Mouse (Mus musculus) CH12.LX (cell line): ENCODE data around the gene Ptprm. TPM values are rescaled to one million over a fixed set of nuclear protein-coding genes. Genes with fewer than 3 reads are reported as not detected.

Experiments used
- DNase-seq: peaks from one replicate; pipeline ENCODE4 v3.0.0-alpha.2; 2013; ENCODE audit errors: extremely low read depth
- H3K27ac ChIP-seq: 2 replicates; pipeline ENCODE4 v1.5.1; 2012; ENCODE audit warnings: low read depth, mild to moderate bottlenecking, control low read depth, moderate library complexity; ENCODE audit not compliant: insufficient read depth
- H3K27me3 ChIP-seq: replicated peaks from 2 replicates; pipeline ENCODE3; 2012; ENCODE audit warnings: inconsistent platforms
- H3K36me3 ChIP-seq, 2 experiments: replicated peaks in 1 of 2; 2 replicates each; pipeline versions ENCODE3 to v1.6.1; 2012; ENCODE audit warnings: inconsistent platforms in 1 of 2, low read length in 1 of 2, mild to moderate bottlenecking in 1 of 2, mixed read lengths in 1 of 2, moderate library complexity in 1 of 2; ENCODE audit not compliant: control insufficient read depth in 1 of 2, insufficient read depth in 1 of 2
- H3K4me1 ChIP-seq, 2 experiments: 2 replicates each; pipeline ENCODE4 v1.6.1; 2012; ENCODE audit warnings: inconsistent platforms in 1 of 2, moderate library complexity in 1 of 2; ENCODE audit not compliant: insufficient read depth in 2 of 2, control insufficient read depth in 1 of 2
- H3K4me2 ChIP-seq: 2 replicates; pipeline ENCODE4 v1.6.1; 2012; ENCODE audit warnings: low read depth, mild to moderate bottlenecking, control low read depth; ENCODE audit not compliant: poor library complexity, insufficient read depth, severe bottlenecking
- H3K4me3 ChIP-seq, 3 experiments: fragments of 150-350 bp in 1 of 3; sonication (generic) in 1 of 3; replicated peaks in 1 of 3; 2 replicates each; pipeline versions ENCODE3 to v1.5.1; 2011 to 2012; ENCODE audit warnings: low read depth in 2 of 3, low read length in 2 of 3, mild to moderate bottlenecking in 2 of 3, moderate library complexity in 2 of 3, control low read depth in 1 of 3, improper control_type of control experiment in 1 of 3, inconsistent platforms in 1 of 3, mixed read lengths in 1 of 3; ENCODE audit not compliant: poor library complexity in 1 of 3
- H3K79me2 ChIP-seq: replicated peaks from 2 replicates; pipeline ENCODE4 v1.6.1; 2012; ENCODE audit warnings: mild to moderate bottlenecking, moderate library complexity; ENCODE audit not compliant: control insufficient read depth, poor library complexity, insufficient read depth, severe bottlenecking; ENCODE audit errors: extremely low read depth
- H3K9ac ChIP-seq: 2 replicates; pipeline ENCODE4 v1.6.1; 2012; ENCODE audit warnings: low read depth, mild to moderate bottlenecking, control low read depth, moderate library complexity; ENCODE audit not compliant: insufficient read depth
- H3K9me3 ChIP-seq: replicated peaks from 2 replicates; pipeline ENCODE3; 2012; ENCODE audit warnings: low read length, inconsistent platforms, mixed read lengths
- CHD1 ChIP-seq: IDR thresholded peaks from 2 replicates; pipeline ENCODE4 v1.6.1; 2012; ENCODE audit warnings: low read depth, low read length, improper control_type of control experiment, inconsistent platforms
- CTCF ChIP-seq, 2 experiments: IDR thresholded peaks in 1 of 2; conservative IDR thresholded peaks in 1 of 2; 2 replicates each; pipeline ENCODE4 v1.5.1; 2011 to 2012; ENCODE audit warnings: low read depth in 2 of 2, low read length in 2 of 2, improper control_type of control experiment in 1 of 2, inconsistent platforms in 1 of 2, mild to moderate bottlenecking in 1 of 2, moderate library complexity in 1 of 2
- ELF1 ChIP-seq: IDR thresholded peaks from 2 replicates; pipeline ENCODE4 v1.6.1; 2014; ENCODE audit warnings: low read depth, mild to moderate bottlenecking, inconsistent platforms, low read length, improper control_type of control experiment
- EP300 ChIP-seq: IDR thresholded peaks from 2 replicates; pipeline ENCODE4 v1.6.1; 2011; ENCODE audit warnings: low read length, improper control_type of control experiment
- ETS1 ChIP-seq: conservative IDR thresholded peaks from 2 replicates; pipeline ENCODE4 v1.6.1; 2012; ENCODE audit warnings: low read depth, mild to moderate bottlenecking, inconsistent platforms, low read length, improper control_type of control experiment, moderate library complexity
- HCFC1 ChIP-seq: IDR thresholded peaks from 2 replicates; pipeline ENCODE4 v1.6.1; 2012; ENCODE audit warnings: low read depth, mild to moderate bottlenecking, inconsistent platforms, low read length, improper control_type of control experiment
- JUN ChIP-seq: IDR thresholded peaks from 2 replicates; pipeline ENCODE4 v1.6.1; 2011; ENCODE audit warnings: low read depth, mild to moderate bottlenecking, low read length, improper control_type of control experiment, moderate library complexity; ENCODE audit not compliant: insufficient read depth
- KAT2A ChIP-seq: IDR thresholded peaks from 2 replicates; pipeline ENCODE4 v1.6.1; 2012; ENCODE audit warnings: low read length, improper control_type of control experiment, inconsistent platforms; ENCODE audit not compliant: insufficient replicate concordance
- MEF2A ChIP-seq: IDR thresholded peaks from 2 replicates; pipeline ENCODE4 v1.6.1; 2014; ENCODE audit warnings: low read depth, mild to moderate bottlenecking, inconsistent platforms, low read length, improper control_type of control experiment, borderline replicate concordance
- MXI1 ChIP-seq: IDR thresholded peaks from 2 replicates; pipeline ENCODE4 v1.6.1; 2011; ENCODE audit warnings: mild to moderate bottlenecking, low read depth, low read length, improper control_type of control experiment
- MYC ChIP-seq: IDR thresholded peaks from 2 replicates; pipeline ENCODE4 v1.6.1; 2011; ENCODE audit warnings: low read depth, mild to moderate bottlenecking, improper control_type of control experiment, low read length
- NELFE ChIP-seq: IDR thresholded peaks from 2 replicates; pipeline ENCODE4 v1.6.1; 2011; ENCODE audit warnings: low read depth, low read length, improper control_type of control experiment
- NRF1 ChIP-seq: IDR thresholded peaks from 2 replicates; pipeline ENCODE4 v1.6.1; 2014; ENCODE audit warnings: low read depth, mild to moderate bottlenecking, inconsistent platforms, low read length, improper control_type of control experiment, moderate library complexity
- PAX5 ChIP-seq: IDR thresholded peaks from 2 replicates; pipeline ENCODE4 v1.6.1; 2012; ENCODE audit warnings: low read length, inconsistent platforms, mixed read lengths
- POLR2A ChIP-seq: IDR thresholded peaks from 2 replicates; pipeline ENCODE4 v1.6.1; 2011; ENCODE audit warnings: low read depth, mild to moderate bottlenecking, improper control_type of control experiment, low read length
- POLR2AphosphoS2 ChIP-seq: IDR thresholded peaks from 2 replicates; pipeline ENCODE4 v1.6.1; 2011; ENCODE audit warnings: low read depth, low read length, improper control_type of control experiment
- SIN3A ChIP-seq: IDR thresholded peaks from 2 replicates; pipeline ENCODE4 v1.6.1; 2012; ENCODE audit warnings: low read length, improper control_type of control experiment, inconsistent platforms
- SMC3 ChIP-seq: IDR thresholded peaks from 2 replicates; pipeline ENCODE4 v1.6.1; 2011; ENCODE audit warnings: low read depth, low read length, improper control_type of control experiment
- USF2 ChIP-seq: conservative IDR thresholded peaks from 2 replicates; pipeline ENCODE4 v1.6.1; 2011; ENCODE audit warnings: low read depth, low read length, improper control_type of control experiment
- ZC3H11A ChIP-seq: IDR thresholded peaks from 2 replicates; pipeline ENCODE4 v1.6.1; 2012; ENCODE audit warnings: low read depth, mild to moderate bottlenecking, inconsistent platforms, low read length, improper control_type of control experiment
- dilution Hi-C: fragments of 300-500 bp; cut with MboI; formaldehyde crosslinking; loops from 2 replicates; pipeline ENCODE4 v1.14.3; 2020; ENCODE audit warnings: low sequenced_read_pairs; ENCODE audit not compliant: extremely low pct_unique_long_range_greater_than_20kb, extremely low pct_ligation_motif_present
- in situ Hi-C: fragments of 300-500 bp; cut with MboI; formaldehyde crosslinking; loops from 3 replicates; pipeline ENCODE4 v1.14.3; 2019; ENCODE audit warnings: low sequenced_read_pairs, low pct_ligation_motif_present, low pct_unique_long_range_greater_than_20kb, mixed read lengths
- polyA plus RNA-seq: library from polyadenylated mRNA; unstranded; fragments of >175 nt; gene quantifications from 2 replicates; pipeline ENCODE4 v1.2.1, GENCODE M21; 2012; ENCODE audit warnings: low read depth; ENCODE audit not compliant: insufficient read length
- total RNA-seq, 2 experiments: library from RNA; depleted of rRNA; stranded (reverse); fragments of 300-350 nt in 1 of 2; fragments of >200 nt in 1 of 2; gene quantifications; 2 replicates each; pipeline ENCODE4 v1.2.3; 2012 to 2014

Gene Ptprm
- total and polyA plus RNA-seq, 3 experiments = not detected

DNA sequence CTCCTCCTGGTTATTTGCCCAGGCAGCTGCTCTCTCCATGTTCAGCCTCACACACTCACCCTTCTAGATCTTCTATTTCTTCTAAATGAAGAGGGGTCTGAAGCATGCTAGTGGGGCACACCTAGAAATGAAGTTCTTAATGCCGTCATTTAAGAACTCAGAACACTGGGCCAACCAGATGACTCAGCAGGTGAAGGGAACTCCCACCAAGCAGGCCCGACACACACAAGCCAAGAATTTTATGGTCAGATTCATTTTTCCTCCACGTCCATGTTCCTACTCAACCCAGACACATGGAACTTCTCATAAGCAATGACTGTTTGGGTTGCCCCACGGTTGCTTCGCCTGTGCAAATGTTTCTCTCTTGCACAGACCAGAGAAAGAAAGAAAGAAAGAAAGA lies 230.5 kb downstream of the Ptprm start:
- H3K4me2 ChIP-seq = no peak overlapping the region
- H3K9ac ChIP-seq = no peak overlapping the region
- no peak for TF ChIP-seq EP300
- no peak for TF ChIP-seq POLR2A
- no peak for TF ChIP-seq SIN3A
- no peak for TF ChIP-seq SMC3
- TF ChIP-seq CTCF (conservative IDR thresholded peaks at IDR 0.05 in 1 of 2, IDR thresholded peaks at IDR 0.05 in 1 of 2; ENCODE audit: low read depth in 2 of 2, low read length in 2 of 2) = no peak
- TF ChIP-seq MYC = no peak
- no peak for TF ChIP-seq MXI1
- no peak for TF ChIP-seq MEF2A
- no peak for TF ChIP-seq PAX5
- TF ChIP-seq NRF1 = no peak
- no peak for TF ChIP-seq ELF1
- no peak for TF ChIP-seq KAT2A
- no peak for TF ChIP-seq CHD1
- no peak for TF ChIP-seq JUN
- no peak overlapping the region for H3K4me3 ChIP-seq
- H3K79me2 ChIP-seq = no peaks in the 10 kb centered on the region
- no peak overlapping the region for H3K27ac ChIP-seq
- no peaks in the 10 kb centered on the region for H3K27me3 ChIP-seq
- H3K4me1 ChIP-seq = no peaks in the 10 kb centered on the region
- DNase-seq = no peak
- dilution Hi-C loops (no loop called here), in situ Hi-C loops (no loop called here)
- no peaks in the 10 kb centered on the region for H3K36me3 ChIP-seq
- H3K9me3 ChIP-seq = peaks cover 82% of the 10 kb centered on the region

GRCm38 (mm10) chr17:67120863-67121262 lies 233.4 kb downstream of the Ptprm start:
- TF ChIP-seq USF2 (no peak), POLR2AphosphoS2 (no peak), ZC3H11A (no peak), EP300 (no peak), MYC (no peak), ETS1 (no peak), CTCF (conservative IDR thresholded peaks at IDR 0.05 in 1 of 2, IDR thresholded peaks at IDR 0.05 in 1 of 2; ENCODE audit: low read depth in 2 of 2, low read length in 2 of 2) (no peak), HCFC1 (no peak), POLR2A (no peak), KAT2A (no peak), NELFE (no peak)
- dilution Hi-C loops (no loop called here), in situ Hi-C loops (no loop called here)
- Histone ChIP-seq H3K27ac (no peak overlapping the region), H3K79me2 (no peaks in the 10 kb centered on the region), H3K4me1 (no peaks in the 10 kb centered on the region), H3K27me3 (no peaks in the 10 kb centered on the region), H3K4me3 (no peak overlapping the region), H3K9ac (no peak overlapping the region), H3K9me3 (peaks cover 84% of the 10 kb centered on the region), H3K4me2 (no peak overlapping the region), H3K36me3 (no peaks in the 10 kb centered on the region)
- DNase-seq = no peak
